Mouse (Mus musculus): ENCODE measurements around the gene Tcf7l2. TPM values are rescaled to one million over a fixed set of nuclear protein-coding genes. Genes with fewer than 3 reads are reported as not detected.
A peak's percentile ranks its signal among the peaks of the same experiment; 100 is the strongest.

Gene Tcf7l2
- total and polyA plus RNA-seq, 2 experiments, result 3.2 to 14.6 TPM

GRCm38 (mm10) chr19:55812236-55812635 lies 70.6 kb downstream of the Tcf7l2 start:
- DNase-seq (ENCODE audit: extremely low read depth, low read depth, low spot score), result no peak
- H3K9ac ChIP-seq (ENCODE audit: low read depth, low read length), result no peak overlapping the region

GRCm38 (mm10) chr19:55815010-55815790 lies 73.6 kb downstream of the Tcf7l2 start:
- Histone ChIP-seq H3K4me3 (ENCODE audit: insufficient read depth, low read depth, low read length) (no peak overlapping the region), H3K4me1 (ENCODE audit: control insufficient read depth, insufficient read depth, low read length) (no peaks in the 10 kb centered on the region), H3K36me3 (ENCODE audit: control insufficient read depth, insufficient read depth, low read length) (peaks cover 16% of the 10 kb centered on the region), H3K27ac (replicated peaks; ENCODE audit: insufficient read depth, low read depth, low read length) (no peak overlapping the region), H3K79me2 (ENCODE audit: control insufficient read depth, insufficient read depth, low read length) (peaks cover 38% of the 10 kb centered on the region), H3K9ac (ENCODE audit: low read depth, low read length) (no peak overlapping the region), H3K27me3 (ENCODE audit: control insufficient read depth, insufficient read depth, low read length) (no peaks in the 10 kb centered on the region)
- DNase-seq (ENCODE audit: extremely low read depth, low read depth, low spot score), result no peak
- TF ChIP-seq POLR2A (IDR thresholded peaks at IDR 0.05; ENCODE audit: extremely low read depth, insufficient read depth, low read length) (no peak), CTCF (IDR thresholded peaks at IDR 0.05; ENCODE audit: low read depth, low read length) (no peak)
- WGBS, result 93% methylated on average over 15 of the region's 15 CpGs

More at GRCm38 (mm10) chr19:55812236-55812635, 70.6 kb downstream of the Tcf7l2 start:
- no peak for TF ChIP-seq CTCF (IDR thresholded peaks at IDR 0.05; ENCODE audit: low read depth, low read length)
- no peak for TF ChIP-seq POLR2A (IDR thresholded peaks at IDR 0.05; ENCODE audit: extremely low read depth, insufficient read depth, low read length)
- peaks cover 46% of the 10 kb centered on the region for H3K79me2 ChIP-seq (ENCODE audit: control insufficient read depth, insufficient read depth, low read length)
- H3K4me3 ChIP-seq (ENCODE audit: insufficient read depth, low read depth, low read length), result no peak overlapping the region
- no peaks in the 10 kb centered on the region for H3K27me3 ChIP-seq (ENCODE audit: control insufficient read depth, insufficient read depth, low read length)
- H3K36me3 ChIP-seq (ENCODE audit: control insufficient read depth, insufficient read depth, low read length), result no peaks in the 10 kb centered on the region; the same call in 1 of the 2 replicates
- H3K27ac ChIP-seq (replicated peaks; ENCODE audit: insufficient read depth, low read depth, low read length), result no peak overlapping the region
- H3K4me1 ChIP-seq (ENCODE audit: control insufficient read depth, insufficient read depth, low read length), result peaks cover 8% of the 10 kb centered on the region

GRCm38 (mm10) chr19:55816974-55817373 lies 75.4 kb downstream of the Tcf7l2 start:
- DNase-seq (ENCODE audit: extremely low read depth, low read depth, low spot score), result no peak
- H3K9ac ChIP-seq (ENCODE audit: low read depth, low read length), result no peak overlapping the region
- H3K4me1 ChIP-seq (ENCODE audit: control insufficient read depth, insufficient read depth, low read length), result no peaks in the 10 kb centered on the region
- peaks cover 30% of the 10 kb centered on the region for H3K79me2 ChIP-seq (ENCODE audit: control insufficient read depth, insufficient read depth, low read length)
- no peak overlapping the region for H3K4me3 ChIP-seq (ENCODE audit: insufficient read depth, low read depth, low read length)
- 85% methylated on average over 7 of the region's 7 CpGs for WGBS
- no peaks in the 10 kb centered on the region for H3K27me3 ChIP-seq (ENCODE audit: control insufficient read depth, insufficient read depth, low read length)
- TF ChIP-seq POLR2A (IDR thresholded peaks at IDR 0.05; ENCODE audit: extremely low read depth, insufficient read depth, low read length) (no peak), CTCF (IDR thresholded peaks at IDR 0.05; ENCODE audit: low read depth, low read length) (no peak)
- H3K27ac ChIP-seq (replicated peaks; ENCODE audit: insufficient read depth, low read depth, low read length), result no peak overlapping the region
- H3K36me3 ChIP-seq (ENCODE audit: control insufficient read depth, insufficient read depth, low read length), result peaks cover 20% of the 10 kb centered on the region

- no peak for TF ChIP-seq CTCF (IDR thresholded peaks at IDR 0.05; ENCODE audit: low read depth, low read length)
- no peak for TF ChIP-seq POLR2A (IDR thresholded peaks at IDR 0.05; ENCODE audit: extremely low read depth, insufficient read depth, low read length)
- Histone ChIP-seq H3K79me2 (ENCODE audit: control insufficient read depth, insufficient read depth, low read length) (peaks cover 16% of the 10 kb centered on the region), H3K27me3 (ENCODE audit: control insufficient read depth, insufficient read depth, low read length) (no peaks in the 10 kb centered on the region), H3K9ac (ENCODE audit: low read depth, low read length) (no peak overlapping the region), H3K4me1 (ENCODE audit: control insufficient read depth, insufficient read depth, low read length) (peaks cover 3% of the 10 kb centered on the region), H3K27ac (replicated peaks; ENCODE audit: insufficient read depth, low read depth, low read length) (no peak overlapping the region), H3K36me3 (ENCODE audit: control insufficient read depth, insufficient read depth, low read length) (peaks cover 20% of the 10 kb centered on the region), H3K4me3 (ENCODE audit: insufficient read depth, low read depth, low read length) (no peak overlapping the region)
- 94% methylated on average over 7 of the region's 7 CpGs for WGBS
- DNase-seq (ENCODE audit: extremely low read depth, low read depth, low spot score), result no peak
These were observed 78.6 kb downstream of the Tcf7l2 start for GRCm38 (mm10) chr19:55820202-55820601.

GRCm38 (mm10) chr19:55825001-55825827 lies 83.6 kb downstream of the Tcf7l2 start:
- WGBS, result 55% methylated on average over 8 of the region's 8 CpGs
- Histone ChIP-seq H3K9ac (ENCODE audit: low read depth, low read length) (no peak overlapping the region), H3K27ac (replicated peaks; ENCODE audit: insufficient read depth, low read depth, low read length) (0 out of 2 replicates have a peak overlapping the region, but pooled peaks have one; percentile 45), H3K79me2 (ENCODE audit: control insufficient read depth, insufficient read depth, low read length) (peaks cover 14% of the 10 kb centered on the region), H3K27me3 (ENCODE audit: control insufficient read depth, insufficient read depth, low read length) (no peaks in the 10 kb centered on the region), H3K4me1 (ENCODE audit: control insufficient read depth, insufficient read depth, low read length) (peaks cover 16% of the 10 kb centered on the region), H3K36me3 (ENCODE audit: control insufficient read depth, insufficient read depth, low read length) (peaks cover 8% of the 10 kb centered on the region; the same call in 1 of the 2 replicates), H3K4me3 (ENCODE audit: insufficient read depth, low read depth, low read length) (no peak overlapping the region)
- TF ChIP-seq POLR2A (IDR thresholded peaks at IDR 0.05; ENCODE audit: extremely low read depth, insufficient read depth, low read length), result no peak
- no peak for TF ChIP-seq CTCF (IDR thresholded peaks at IDR 0.05; ENCODE audit: low read depth, low read length)
- DNase-seq (ENCODE audit: extremely low read depth, low read depth, low spot score), result peak; percentile 75

Measured in liver, adult 2 months (tissue).